ENCODE assay signal across 11 mouse cellular contexts in the genomic region with DNA sequence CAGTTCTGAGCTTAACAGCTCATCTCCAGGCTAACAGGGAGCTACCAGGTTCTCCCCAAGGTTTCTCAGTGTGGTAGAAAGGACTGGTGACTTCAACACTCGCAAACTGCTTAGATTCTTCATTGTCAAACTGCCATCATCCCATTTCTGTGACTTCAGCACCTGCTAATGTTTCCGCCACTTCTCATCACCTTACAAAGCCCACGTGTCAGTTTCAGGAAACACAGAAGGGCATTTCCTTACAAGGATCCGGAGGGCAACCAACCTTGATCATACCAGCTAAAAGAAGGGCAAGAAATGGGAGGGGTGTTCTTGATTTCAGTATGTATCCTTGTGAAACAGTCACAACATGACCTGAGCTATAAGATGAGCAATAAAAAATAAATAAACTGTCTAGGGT.
"Had no signal": no experiment of that assay in that cellular context is flagged by ENCODE, and none has a peak within 500 bp of the region (broad histone marks: within the 10 kb centered on the region; RNA-seq: fewer than 3 reads in every experiment).

No protein-coding gene starts in this region.

- H3K36me3 ChIP-seq: liver, embryonic 13.5 days; midbrain, embryonic 15.5 days had no signal

- DNase-seq: kidney, adult 18-20 months; kidney, adult 9 months; kidney, postnatal 14 days; layer of hippocampus, postnatal 36 days; liver, embryonic 13.5 days; lung, adult 2 months; lung, postnatal 14 days; lung, postnatal 4 days; right cerebral cortex, postnatal 25 days; thymus, adult 2 months had no signal

- ATAC-seq: midbrain, embryonic 15.5 days had no signal
